Mouse (Mus musculus) spleen, postnatal 10 days (tissue): ENCODE data around the gene Klk4.

ENCODE experiments used
- DNase-seq, 2 experiments: peaks; one replicate each; pipeline ENCODE4 v3.0.0; 2021 to 2022; ENCODE audit warnings: low spot score in 2 of 2

Gene Klk4

DNA sequence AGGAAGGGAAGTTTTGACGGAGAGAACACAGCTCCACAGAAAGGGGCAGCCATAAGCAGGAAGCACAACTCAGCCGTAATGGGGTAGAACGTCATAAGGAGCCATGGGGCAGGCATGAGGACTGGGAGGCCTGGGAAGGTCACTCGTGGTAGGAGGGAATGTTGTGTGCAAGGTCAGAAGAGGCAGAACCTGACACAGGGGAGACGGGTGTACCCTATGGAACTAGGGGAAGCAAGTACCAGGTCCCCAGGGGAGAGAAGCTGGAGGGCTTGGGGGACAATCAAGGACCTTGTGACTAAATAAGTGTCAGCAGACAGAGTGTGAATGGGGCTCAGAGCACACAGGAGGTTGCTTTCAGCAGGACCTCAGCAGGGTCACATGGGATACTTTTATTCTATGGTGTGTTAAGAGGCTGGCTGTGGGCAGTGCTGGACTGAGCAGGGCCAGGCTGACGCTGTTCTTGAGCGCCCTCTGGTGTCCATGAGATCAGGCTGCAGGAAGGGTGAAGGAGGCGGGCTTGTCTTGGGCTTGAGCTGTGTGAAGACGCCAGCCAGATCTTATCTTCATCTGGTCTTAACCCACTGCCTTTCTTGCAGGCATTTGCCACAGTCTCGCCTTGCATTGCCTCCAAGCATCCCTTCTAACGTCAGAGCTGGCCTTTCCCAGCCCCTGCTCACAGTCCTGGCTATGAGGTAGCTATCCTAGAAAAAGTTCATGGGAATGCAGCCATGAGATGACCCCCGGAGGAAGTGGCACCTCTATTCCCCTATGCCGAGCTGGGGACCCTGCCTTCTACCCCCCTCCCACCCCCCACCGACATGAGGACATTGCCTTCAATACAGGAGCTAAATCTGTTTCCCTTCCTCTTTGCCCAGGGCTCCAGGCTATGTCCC lies 38.8 kb downstream of the Klk4 start:
- DNase-seq, result peak; percentile 14 to 69

DNA sequence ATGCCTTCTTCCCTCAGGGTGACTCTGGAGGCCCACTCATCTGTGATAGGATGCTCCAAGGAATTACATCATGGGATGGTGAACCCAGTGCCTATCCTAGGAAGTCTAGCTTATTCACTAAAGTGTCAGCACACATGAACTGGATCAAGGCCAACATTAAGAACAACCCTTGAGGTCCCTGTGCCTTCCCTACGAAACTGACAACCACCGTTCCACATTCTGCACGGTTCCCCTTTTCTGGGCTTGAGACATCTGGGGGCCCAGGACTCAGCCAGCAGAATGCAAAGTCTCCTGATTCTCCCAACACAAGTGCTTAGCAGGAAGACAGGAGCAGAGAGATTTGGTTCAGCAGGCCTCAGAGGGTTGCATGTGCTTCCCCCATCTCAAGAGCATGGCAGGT lies 39.6 kb downstream of the Klk4 start:
- no peak for DNase-seq

DNA sequence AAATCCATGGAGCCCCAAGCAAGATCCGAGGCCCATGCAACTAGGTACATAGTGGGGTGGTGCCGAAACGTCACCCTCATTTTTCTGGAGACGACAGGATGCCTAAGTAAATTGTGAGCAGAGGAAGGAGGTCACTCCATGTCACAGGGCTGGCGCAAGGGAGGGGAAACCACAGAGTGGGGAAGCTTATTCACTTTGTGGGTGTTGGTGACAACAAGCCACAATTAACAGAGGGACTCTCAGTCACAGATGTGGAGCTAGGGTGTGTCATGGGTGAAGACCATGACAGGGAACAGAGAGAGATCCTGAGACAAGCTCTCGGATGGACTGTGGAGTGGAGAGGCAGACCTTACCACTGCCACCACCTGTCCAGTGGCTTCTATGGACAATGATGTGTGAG lies 40.1 kb downstream of the Klk4 start:
- DNase-seq, result no peak

DNA sequence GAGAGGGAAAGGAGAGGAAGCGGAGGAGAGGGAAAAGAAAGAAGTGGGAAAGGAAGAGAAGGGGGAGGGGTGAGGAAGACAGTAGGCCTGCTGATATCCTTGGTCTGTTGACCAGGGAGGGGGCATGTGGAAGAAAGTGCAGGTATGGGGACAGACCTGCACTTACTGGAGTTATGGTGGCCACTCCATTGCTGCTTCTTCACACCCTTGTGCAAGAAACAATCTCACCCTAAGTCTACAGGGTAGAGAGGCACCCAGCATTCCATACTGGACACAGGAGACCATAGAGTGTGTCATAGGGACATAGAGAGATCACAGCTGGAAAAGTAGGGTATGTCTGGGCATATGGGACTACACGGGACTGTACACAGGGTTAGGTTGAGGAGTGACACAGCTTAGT lies 41.0 kb downstream of the Klk4 start:
- no peak for DNase-seq

DNA sequence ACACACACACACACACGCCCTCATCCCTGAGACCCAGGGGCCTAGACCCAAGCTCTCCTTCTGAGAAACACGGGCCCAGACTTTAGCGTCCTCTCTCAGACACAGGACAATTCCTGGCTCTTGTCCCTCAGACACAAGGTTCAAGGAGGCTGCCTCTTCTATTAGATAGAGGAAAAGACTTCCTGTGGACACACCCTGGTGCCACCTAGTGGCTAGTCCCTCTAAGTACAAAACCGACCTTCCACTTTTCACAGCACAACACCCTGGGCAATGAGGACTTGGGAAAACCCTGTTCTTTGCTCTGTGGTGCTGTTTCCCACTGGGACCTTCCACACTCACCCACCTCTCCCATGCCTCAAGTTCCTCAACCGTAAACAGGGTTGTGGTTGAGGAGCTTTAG lies 45.0 kb downstream of the Klk4 start:
- DNase-seq, result peak in 1 of 2 experiments; percentile 22

DNA sequence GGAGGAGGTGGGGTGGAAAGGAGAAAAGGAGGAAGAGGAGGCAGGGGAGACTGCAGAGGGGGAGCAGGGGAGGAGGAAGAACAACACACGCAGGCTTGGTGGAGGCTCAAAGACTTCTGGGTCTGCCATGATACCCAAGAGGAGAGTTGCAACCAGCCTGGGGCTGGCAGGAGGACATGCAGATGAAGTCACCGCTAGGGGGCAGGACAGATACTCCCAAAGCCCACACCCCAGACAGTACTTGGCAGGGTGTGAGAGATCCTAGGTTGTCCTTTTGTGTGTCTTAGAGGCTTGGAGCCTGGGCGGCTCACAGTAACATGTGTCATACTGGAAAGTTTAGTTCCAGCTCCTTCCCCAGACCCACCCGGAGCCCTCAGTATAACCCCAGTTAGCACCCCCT lies 47.6 kb downstream of the Klk4 start:
- DNase-seq, result peak in 1 of 2 experiments; percentile 34

DNA sequence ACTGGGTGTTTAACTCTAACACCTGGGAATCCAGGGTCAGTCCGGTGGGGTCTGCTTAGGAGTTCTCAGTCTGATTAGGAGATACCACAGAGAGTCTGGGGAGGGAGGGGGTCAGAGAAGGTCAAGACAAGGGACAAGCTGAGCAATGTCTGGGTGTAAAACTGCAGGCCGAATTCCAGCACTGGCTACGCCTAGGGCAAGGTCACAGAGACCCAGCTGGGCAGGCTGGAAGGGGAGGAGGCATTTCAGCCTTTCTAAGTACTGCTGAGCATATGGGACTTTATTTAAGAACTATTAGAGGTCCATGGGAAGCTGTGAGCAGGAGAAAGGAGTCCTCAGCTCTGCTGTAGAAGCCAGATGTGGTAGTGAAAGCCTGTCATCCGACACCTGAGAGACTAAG lies 51.4 kb downstream of the Klk4 start:
- no peak for DNase-seq

DNA sequence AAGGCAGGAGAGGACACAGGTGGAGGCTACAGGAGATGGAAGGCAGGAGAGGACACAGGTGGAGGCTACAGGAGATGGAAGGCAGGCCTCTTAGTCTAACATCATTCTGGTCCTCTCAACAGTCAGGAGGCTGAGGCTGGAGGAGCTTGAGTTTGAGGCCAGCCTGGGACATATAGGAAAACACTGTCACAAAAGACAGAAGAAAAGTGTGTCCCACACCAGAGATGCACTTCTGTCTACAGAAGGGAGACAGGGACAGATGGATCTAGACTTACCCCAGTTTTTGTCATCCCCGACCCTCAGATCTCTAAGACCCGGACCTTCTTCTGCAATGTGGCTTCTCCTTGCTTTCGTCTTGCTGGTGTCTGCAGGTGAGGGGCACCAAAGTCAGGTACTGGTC lies 52.5 kb downstream of the Klk4 start, which contains the start of gene Klk15:
Gene Klk15 (plus strand): TSS at position 301 of the 400 bp plus-strand sequence.
- no peak for DNase-seq

DNA sequence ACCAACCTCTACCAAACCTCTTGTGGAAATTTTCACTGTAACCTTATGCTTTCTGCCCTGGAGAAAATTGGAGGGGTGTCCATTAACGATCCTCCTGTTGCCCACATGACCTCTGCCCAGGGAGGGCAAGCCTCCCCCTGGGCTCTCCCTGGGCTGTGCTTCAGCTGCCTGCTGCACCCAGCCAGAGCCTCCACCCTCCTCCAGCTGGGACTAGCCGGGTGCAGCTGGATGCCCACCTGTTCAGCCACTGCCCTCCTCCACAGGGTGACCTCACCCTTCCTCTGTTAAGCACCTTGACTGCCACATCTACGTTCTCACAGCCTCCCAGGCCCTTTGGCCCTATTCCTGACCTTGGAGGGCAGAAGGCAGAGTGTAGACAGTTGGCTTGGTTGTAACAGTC lies 53.8 kb downstream of the Klk4 start:
- DNase-seq, result no peak
